Mouse (Mus musculus) hindbrain, embryonic 16.5 days (tissue): Measurements from ENCODE around the gene Rbm6. TPM values are rescaled to one million over a fixed set of nuclear protein-coding genes. Genes with fewer than 3 reads are reported as not detected.

Experiments used
- ATAC-seq: fragments of 200-750 bp; cut with Nextera tagmentation; 2 replicates; pipeline ENCODE4 v1.8.0; 2017; ENCODE audit warnings: moderate TSS enrichment, moderate library complexity
- H3K27ac ChIP-seq: fragments of 300-500 bp; sonication (generic); 2 replicates; pipeline ENCODE4 v1.5.1; 2014; ENCODE audit warnings: low read depth, mild to moderate bottlenecking, control low read depth, low read length, moderate library complexity
- H3K27me3 ChIP-seq: fragments of 300-500 bp; sonication (generic); replicated peaks from 2 replicates; pipeline ENCODE4 v1.6.1; 2014; ENCODE audit warnings: low read length; ENCODE audit not compliant: control insufficient read depth, insufficient read depth
- H3K36me3 ChIP-seq: fragments of 300-500 bp; sonication (generic); 2 replicates; pipeline ENCODE4 v1.6.1; 2014; ENCODE audit warnings: mild to moderate bottlenecking, low read length, moderate library complexity, mixed read lengths; ENCODE audit not compliant: control insufficient read depth, insufficient read depth
- H3K4me1 ChIP-seq: fragments of 300-500 bp; sonication (generic); 2 replicates; pipeline ENCODE4 v1.6.1; 2014; ENCODE audit warnings: low read depth, low read length; ENCODE audit not compliant: control insufficient read depth, insufficient read depth
- H3K4me2 ChIP-seq: fragments of 300-500 bp; sonication (generic); 2 replicates; pipeline ENCODE4 v1.6.1; 2014; ENCODE audit warnings: mild to moderate bottlenecking, low read length, control low read depth, moderate library complexity
- H3K4me3 ChIP-seq: fragments of 300-500 bp; sonication (generic); 2 replicates; pipeline ENCODE4 v1.5.1; 2014; ENCODE audit warnings: mild to moderate bottlenecking, low read length, control low read depth, moderate library complexity
- H3K9ac ChIP-seq: fragments of 300-500 bp; sonication (generic); 2 replicates; pipeline ENCODE4 v1.6.1; 2014; ENCODE audit warnings: low read depth, mild to moderate bottlenecking, control low read depth, low read length, moderate library complexity
- H3K9me3 ChIP-seq: fragments of 300-500 bp; sonication (generic); 2 replicates; pipeline ENCODE4 v1.6.1; 2014; ENCODE audit warnings: mild to moderate bottlenecking, low read length, moderate library complexity; ENCODE audit not compliant: control insufficient read depth
- WGBS: fragments of 180-500 bp; shearing (Covaris S2); extraction: QIAGEN DNeasy Blood & Tissue Kit; methylation state at CpG from one replicate; pipeline ENCODE4 v1.1.7; 2014; 5-methylcytosine and 5-hydroxymethylcytosine counted together
- polyA plus RNA-seq: library from polyadenylated mRNA; unstranded; fragments of >200 nt; fragmentation: Nextera tagmentation; extraction: Ambion mirVana; gene quantifications from 2 replicates; pipeline ENCODE4 v1.2.1, GENCODE M21; 2015

Gene Rbm6
- 83.1 and 89.7 TPM in 2 replicates for polyA plus RNA-seq

GRCm38 (mm10) chr9:107873137-107873536, at the start of gene Rbm6:
TSS of gene Rbm6 (minus strand) at chr9:107873237.
- peak within 1 kb of the TSS; percentile 86 for H3K4me2 ChIP-seq
- peak within 1 kb of the TSS; percentile 94 for H3K9ac ChIP-seq
- H3K27ac ChIP-seq = peak within 1 kb of the TSS; percentile 95
- H3K36me3 ChIP-seq = no peaks in the 10 kb centered on the region
- peaks cover 18% of the 10 kb centered on the region for H3K4me1 ChIP-seq
- no peak for ATAC-seq
- H3K4me3 ChIP-seq = peak within 1 kb of the TSS; percentile 99
- no peaks in the 10 kb centered on the region for H3K9me3 ChIP-seq
- 9% methylated on average over 14 of the region's 14 CpGs for WGBS
- no peaks in the 10 kb centered on the region for H3K27me3 ChIP-seq

DNA sequence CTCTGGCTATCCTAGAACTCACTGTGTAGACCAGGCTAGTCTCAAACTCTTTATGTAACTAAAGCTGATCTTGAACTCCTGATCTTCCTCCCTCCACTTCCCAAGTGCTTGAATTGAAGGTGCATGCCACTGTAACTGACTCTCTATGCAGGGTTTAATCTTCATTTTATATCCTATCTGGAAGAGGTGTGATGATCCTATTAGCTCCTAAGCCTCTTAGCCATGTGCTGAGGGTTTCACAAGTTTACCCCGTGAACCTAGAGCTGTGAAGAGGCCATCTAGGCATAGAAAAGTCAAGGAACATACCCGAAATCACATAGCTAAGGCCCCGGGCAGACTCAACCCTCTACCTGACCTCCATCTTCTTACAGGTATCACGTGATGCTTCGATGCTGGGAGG, 46.4 kb upstream of the Rbm6 start:
- no peak overlapping the region for H3K4me3 ChIP-seq
- WGBS = 90% methylated on average over 5 of the region's 5 CpGs

DNA sequence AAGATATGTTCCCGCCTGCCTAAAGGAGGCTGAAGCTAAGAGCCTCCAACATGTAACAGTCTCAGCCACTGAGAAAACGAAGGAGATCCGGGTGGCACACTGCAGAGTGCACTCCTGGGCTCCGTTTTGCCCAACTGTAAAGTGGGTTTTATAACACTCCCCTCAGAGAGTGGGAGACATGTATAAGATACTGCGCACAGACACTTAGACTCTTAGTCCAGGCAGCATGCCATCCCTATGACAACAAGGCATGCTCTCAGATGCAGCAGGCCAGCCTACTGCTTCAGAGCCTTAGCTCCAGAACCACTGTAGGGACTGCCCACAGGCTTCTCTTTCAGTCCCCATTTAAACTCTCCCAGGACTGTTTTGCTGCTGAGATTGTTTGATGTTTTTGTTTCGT, 45.8 kb upstream of the Rbm6 start:
- no peak for ATAC-seq
- H3K4me3 ChIP-seq = no peak overlapping the region
- no peaks in the 10 kb centered on the region for H3K36me3 ChIP-seq
- H3K27ac ChIP-seq = no peak overlapping the region
- H3K4me1 ChIP-seq = peaks cover 10% of the 10 kb centered on the region
- no peak overlapping the region for H3K9ac ChIP-seq
- H3K4me2 ChIP-seq = no peak overlapping the region
- no peaks in the 10 kb centered on the region for H3K9me3 ChIP-seq
- no peaks in the 10 kb centered on the region for H3K27me3 ChIP-seq
- WGBS = 92% methylated on average over 6 of the region's 6 CpGs

More for the DNA sequence above, 46.4 kb upstream of the Rbm6 start:
- no peak for ATAC-seq
- Histone ChIP-seq H3K9me3 (no peaks in the 10 kb centered on the region), H3K4me2 (no peak overlapping the region), H3K27me3 (no peaks in the 10 kb centered on the region), H3K9ac (no peak overlapping the region), H3K27ac (no peak overlapping the region), H3K4me1 (peaks cover 11% of the 10 kb centered on the region), H3K36me3 (no peaks in the 10 kb centered on the region)

GRCm38 (mm10) chr9:107917895-107918608, 45.0 kb upstream of the Rbm6 start:
- ATAC-seq = peak; percentile 46
- H3K9me3 ChIP-seq = no peaks in the 10 kb centered on the region
- peaks cover 8% of the 10 kb centered on the region for H3K4me1 ChIP-seq
- no peaks in the 10 kb centered on the region for H3K27me3 ChIP-seq
- peak overlapping the region; percentile 23 for H3K4me2 ChIP-seq
- H3K4me3 ChIP-seq = no peak overlapping the region
- 30% methylated on average over 13 of the region's 13 CpGs for WGBS
- peak overlapping the region; percentile 7; the same call in 1 of the 2 replicates for H3K9ac ChIP-seq
- peak overlapping the region; percentile 2; the same call in 1 of the 2 replicates for H3K27ac ChIP-seq
- H3K36me3 ChIP-seq = no peaks in the 10 kb centered on the region

DNA sequence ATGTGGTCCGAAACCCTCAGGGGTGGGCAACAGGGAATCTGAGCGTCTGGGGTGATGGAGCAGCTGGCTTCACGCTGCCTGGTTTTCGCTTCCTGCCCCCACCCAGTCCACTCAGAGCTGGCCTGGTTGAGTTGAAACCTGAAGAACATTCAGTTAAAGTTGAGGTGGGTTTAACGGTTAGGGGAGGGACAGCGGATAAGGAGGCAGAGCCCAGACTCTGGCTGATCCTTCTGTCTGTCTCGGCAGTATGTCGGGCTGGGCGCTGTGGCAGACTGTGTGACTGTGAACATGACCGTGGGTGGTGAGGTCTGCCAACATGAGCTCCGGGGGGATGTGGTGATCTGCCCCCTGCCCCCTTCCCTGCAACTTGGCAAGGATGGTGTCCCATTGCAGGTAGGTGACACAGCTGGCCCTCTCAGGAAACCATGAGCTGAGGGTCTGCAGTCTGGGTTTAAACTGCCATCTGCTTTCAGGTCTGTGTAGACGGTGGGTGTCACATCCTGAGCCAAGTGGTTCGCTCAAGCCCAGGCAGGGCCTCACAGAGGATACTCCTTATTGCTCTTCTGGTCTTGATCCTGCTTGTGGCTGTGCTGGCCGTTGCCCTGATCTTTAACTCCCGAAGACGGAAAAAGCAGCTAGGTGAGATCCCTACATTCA, 41.9 kb upstream of the Rbm6 start:
- H3K9ac ChIP-seq = no peak overlapping the region
- ATAC-seq = no peak
- no peak overlapping the region for H3K4me2 ChIP-seq
- WGBS = 81% methylated on average over 16 of the region's 16 CpGs
- peaks cover 8% of the 10 kb centered on the region for H3K4me1 ChIP-seq
- no peak overlapping the region for H3K4me3 ChIP-seq
- H3K36me3 ChIP-seq = no peaks in the 10 kb centered on the region
- H3K27ac ChIP-seq = no peak overlapping the region
- no peaks in the 10 kb centered on the region for H3K9me3 ChIP-seq
- no peaks in the 10 kb centered on the region for H3K27me3 ChIP-seq

DNA sequence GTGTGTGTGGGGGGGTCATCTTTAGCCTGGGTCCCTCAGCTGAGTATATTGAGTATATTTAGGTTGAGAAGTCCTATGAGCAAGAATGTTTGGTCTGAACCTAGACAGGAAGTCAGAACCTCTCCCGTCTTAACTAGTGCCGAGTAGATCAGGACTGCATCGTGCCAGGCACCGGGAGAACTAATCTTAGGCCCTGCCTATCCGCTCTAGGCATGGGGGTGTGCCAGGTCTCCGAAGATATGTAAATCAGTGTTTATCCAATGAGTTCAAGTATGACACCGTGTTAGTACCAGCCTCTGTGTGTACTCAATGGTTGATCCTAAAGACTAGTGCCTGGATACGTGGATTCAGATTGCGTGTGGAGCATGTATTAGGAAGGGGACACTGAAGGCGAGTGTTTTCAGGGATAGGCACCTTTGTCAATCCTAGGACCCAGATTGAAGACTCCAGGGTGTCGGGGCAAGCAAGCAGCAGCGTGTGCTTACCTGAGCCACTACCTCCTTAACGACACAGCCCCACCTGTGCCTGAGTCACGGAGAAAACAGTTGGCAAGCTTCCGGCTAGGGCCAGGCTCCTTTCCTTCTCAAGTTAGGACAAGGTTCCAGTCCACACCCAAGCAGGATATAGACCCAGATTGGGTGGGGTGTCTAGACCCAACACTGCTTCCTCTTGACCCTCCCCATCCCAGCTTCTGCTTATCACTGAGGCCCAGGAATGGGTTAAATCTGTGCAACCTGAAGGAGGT, 37.2 kb upstream of the Rbm6 start:
- Histone ChIP-seq H3K4me3 (no peak overlapping the region), H3K9ac (no peak overlapping the region), H3K4me2 (no peak overlapping the region), H3K4me1 (peaks cover 5% of the 10 kb centered on the region), H3K27ac (no peak overlapping the region), H3K9me3 (no peaks in the 10 kb centered on the region), H3K27me3 (no peaks in the 10 kb centered on the region), H3K36me3 (no peaks in the 10 kb centered on the region)
- WGBS = 92% methylated on average over 15 of the region's 15 CpGs
- no peak for ATAC-seq

DNA sequence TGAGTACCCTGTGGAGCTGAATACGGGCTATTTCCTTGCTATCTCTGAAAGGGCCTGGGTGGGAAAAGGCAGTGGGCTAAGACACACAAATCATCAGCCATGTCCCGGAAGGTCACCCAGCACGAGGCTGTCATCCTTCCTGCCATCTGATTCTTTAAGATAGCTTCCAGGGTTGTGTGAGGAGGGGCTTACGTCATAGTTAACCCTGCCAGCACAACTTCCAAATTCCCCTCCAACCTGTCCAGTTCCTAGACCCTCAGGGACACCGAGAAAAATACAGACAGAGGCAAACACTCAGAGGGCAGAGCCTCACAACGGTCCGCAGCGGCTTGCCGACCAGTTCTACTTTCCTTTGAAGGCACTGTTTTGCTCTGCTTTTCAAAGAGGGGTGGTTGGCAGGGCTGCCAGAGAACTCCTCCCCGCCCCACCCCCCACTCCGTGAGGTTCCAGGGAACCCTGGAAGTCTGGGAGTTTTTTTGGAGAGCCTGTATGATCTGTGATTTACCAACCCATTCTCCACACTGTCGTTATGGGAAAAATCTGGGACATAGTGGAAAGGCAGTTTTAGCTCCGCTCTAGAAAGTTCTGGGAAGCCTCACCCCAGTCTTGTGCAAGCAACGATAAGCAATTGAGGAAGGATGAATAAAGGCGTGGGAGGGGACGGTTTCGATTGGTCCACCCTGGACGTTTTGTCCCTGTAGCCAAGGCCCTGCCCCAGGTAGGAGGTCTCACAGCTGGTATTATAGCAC, 35.5 kb upstream of the Rbm6 start:
- no peak overlapping the region for H3K4me2 ChIP-seq
- H3K4me3 ChIP-seq = no peak overlapping the region
- no peak for ATAC-seq
- WGBS = 24% methylated on average over 18 of the region's 18 CpGs
- peaks cover 5% of the 10 kb centered on the region for H3K4me1 ChIP-seq
- no peaks in the 10 kb centered on the region for H3K36me3 ChIP-seq
- no peak overlapping the region for H3K27ac ChIP-seq
- no peaks in the 10 kb centered on the region for H3K27me3 ChIP-seq
- H3K9ac ChIP-seq = no peak overlapping the region
- H3K9me3 ChIP-seq = no peaks in the 10 kb centered on the region

DNA sequence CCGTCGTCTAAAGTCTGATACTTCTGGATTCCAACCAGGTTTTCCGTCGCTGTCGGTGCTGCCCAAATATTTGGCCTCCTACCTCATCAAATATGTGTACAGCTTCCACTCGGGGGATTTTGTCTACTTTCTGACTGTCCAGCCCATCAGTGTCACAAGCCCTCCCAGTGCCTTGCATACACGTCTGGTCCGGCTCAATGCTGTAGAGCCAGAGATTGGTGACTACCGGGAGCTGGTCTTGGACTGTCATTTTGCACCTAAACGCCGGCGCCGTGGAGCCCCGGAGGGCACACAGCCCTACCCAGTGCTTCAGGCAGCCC, 34.7 kb upstream of the Rbm6 start:
- Histone ChIP-seq H3K4me1 (peaks cover 5% of the 10 kb centered on the region), H3K36me3 (no peaks in the 10 kb centered on the region), H3K27ac (no peak overlapping the region), H3K4me3 (no peak overlapping the region), H3K4me2 (no peak overlapping the region), H3K27me3 (no peaks in the 10 kb centered on the region), H3K9me3 (no peaks in the 10 kb centered on the region), H3K9ac (no peak overlapping the region)
- WGBS = 78% methylated on average over 14 of the region's 14 CpGs
- ATAC-seq = no peak
